Mouse (Mus musculus) lung, postnatal 4 days (tissue): ENCODE data around the gene Scn4a.

Experiments
- DNase-seq, 2 experiments: peaks; one replicate each; pipeline ENCODE4 v3.0.0; 2021

Scn4a gene

DNA sequence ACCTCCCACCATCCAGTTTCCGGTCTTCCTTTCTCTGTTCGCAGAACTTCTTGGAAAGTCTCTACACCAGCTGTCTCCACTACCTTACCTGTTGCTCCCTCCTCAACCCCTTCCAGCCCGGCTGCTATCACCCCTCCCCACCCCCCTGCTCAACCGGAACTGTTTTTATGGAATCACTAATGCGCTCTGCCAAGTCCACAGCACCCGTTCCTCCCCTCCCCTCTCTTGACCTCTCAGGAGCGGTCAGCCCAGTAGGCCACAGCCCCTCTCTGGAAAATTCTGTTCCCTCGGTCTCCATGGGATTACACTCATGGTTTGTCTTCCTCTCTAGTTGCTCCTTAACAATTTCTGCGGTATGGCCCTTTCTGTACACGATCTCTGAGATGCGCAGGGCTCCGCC lies at the start of gene Scn4a:
Scn4a (minus strand) TSS at position 101 of the 400 bp plus-strand sequence.
- no peak for DNase-seq

DNA sequence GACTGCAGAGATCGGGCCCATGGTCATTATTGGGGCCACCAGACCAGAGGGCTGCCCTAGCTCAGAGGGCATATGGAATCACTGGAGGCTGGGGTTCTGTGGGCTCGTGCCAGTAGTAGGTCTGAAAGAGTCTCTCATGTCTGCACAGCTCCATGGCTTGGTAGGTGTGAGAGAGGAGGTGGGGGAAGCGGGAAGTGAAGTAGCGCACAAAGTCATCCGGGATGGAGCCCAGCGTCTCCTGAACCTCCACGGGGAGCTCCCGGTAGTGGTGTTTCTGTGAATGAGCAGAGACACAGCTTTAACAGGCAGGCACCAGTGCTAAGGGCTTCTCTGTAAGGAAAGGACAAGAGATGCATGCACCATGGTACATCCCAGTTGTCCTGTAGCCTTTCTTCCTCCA lies 45.4 kb upstream of the Scn4a start:
- DNase-seq = no peak

DNA sequence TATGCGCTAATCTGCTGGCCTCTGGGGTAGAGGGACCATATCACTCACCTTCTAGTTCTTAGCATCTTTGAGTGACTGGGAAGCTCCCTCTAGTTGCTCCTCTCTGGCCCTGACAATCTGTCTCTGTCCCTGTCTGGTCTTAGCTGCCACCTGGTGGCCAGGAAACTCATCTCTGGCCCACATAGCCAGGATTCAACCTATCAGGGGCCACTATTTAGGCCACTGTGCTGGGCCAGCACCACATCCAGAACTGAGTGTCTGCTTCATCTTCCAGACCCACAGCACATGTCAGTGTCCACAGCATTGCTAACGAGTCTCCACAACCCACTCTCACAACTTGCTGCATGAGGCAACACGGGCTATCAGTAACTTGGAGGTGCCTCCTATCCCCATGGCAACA lies 44.6 kb upstream of the Scn4a start:
- no peak for DNase-seq

DNA sequence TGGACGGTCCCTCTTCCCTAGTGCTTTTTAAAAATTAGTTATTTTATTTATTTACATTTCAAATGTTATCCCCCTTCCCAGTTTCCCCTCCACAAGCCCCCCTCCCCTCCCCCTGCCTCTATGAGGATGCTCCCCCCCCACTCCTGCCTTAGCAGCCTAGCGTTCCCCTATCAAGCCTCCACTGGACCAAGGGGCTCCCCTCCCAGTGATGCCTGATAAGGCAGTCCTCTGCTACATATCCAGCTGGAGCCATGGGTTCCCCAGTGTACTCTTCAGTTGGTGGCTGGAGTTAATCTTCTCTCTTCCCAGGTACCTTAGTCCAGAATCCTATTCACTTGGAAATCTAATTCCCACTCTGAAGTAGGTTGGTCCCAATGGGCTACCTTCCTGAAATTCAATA lies 41.0 kb upstream of the Scn4a start:
- DNase-seq = peak in 1 of 2 experiments; percentile 9

DNA sequence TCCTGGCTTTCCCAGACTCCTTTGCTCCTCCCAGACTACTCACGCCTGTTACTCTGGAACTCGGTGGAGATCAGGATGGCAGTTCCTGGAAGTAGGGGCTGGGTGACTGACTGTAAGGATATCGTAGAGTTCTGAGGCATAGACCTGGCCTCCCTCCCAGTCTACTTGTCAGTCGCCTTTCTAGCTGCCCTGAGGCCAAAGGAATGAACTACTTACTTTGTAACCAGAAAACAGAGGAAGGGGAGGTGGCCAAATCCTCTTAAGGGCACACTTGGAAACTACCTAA lies 40.2 kb upstream of the Scn4a start:
- no peak for DNase-seq

DNA sequence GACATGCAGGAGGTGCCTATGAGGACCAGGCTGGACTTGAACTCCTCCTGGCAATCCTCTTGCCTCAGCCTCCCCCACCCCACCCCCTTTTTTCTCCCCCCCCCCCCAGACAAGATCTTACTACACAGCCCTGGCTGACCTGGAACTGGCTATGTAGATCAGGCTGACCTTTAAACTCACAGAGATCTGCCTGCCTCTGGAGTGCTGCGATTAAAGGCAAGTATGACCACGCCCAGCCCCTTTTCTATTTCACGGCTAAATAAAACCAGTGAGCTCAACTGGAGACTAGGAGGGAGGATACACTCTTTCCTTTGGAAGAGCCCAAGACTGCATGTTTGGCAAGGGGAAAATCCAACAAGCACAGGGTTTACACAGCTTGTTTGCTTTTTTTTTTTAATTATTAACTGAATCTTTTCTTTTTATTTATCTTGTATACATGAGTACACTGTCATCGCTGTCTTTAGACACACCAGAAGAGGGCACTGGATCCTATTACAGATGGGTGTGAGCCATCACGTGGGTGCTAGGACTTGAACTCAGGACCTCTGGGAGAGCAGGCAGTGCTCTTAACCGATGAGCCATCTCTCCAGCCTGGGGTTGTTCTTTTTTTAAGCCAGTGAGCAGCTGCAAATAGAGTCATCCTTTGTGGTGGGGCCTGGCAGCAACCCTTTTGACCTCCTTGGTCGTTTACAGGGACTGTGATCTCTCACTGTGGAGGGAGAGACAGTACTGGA lies 39.7 kb upstream of the Scn4a start:
- peak in 1 of 2 experiments; percentile 9 for DNase-seq

DNA sequence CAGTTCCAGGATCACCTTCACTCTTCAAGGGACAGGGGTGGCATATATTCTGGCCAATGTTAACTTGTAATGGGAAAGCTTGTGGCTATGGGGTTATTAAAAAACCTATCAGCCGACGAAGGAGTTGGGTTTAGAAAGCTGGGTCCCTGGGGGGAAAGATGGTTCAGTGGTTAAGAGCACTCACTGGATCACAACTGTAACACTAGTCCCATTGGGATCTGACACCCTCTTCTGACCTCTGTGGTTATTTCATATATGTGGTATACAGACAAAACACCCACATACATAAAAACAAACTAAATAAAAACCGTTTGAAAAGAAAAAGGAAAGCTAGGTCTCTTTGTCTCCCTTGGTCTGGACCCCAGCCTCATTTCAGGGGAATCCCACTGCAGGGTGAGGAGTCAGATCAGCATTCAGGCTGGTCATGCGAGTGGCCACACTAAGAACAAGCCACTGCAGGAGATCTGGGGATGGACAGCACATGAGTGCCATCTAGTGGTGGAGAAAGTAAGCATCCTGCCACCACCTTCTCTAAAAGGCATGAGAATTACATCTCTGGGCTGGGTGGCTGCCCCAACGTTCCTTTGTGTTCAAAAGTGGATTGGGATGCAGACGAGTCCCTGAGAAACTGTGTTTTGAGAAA lies 38.6 kb upstream of the Scn4a start:
- DNase-seq = peak; percentile 57 to 81

DNA sequence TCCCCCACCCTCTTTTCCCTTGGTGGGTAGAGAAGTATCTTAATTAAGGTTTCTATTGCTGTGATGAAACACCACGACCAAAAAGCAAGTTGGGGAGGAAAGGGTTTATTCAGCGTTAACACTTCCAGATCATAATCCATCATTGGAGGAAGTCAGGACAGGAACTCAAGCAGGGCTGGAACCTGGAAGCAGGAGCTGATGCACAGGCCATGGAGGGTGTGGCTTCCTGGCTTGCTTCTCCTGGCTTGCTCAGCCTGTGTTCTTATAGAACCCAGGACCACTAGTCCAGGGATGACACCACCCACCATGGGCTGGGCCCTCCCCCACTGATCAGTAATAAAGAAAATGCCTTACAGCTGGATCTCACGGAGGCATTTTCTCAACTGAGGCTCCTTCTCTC lies 37.7 kb upstream of the Scn4a start:
- DNase-seq = peak; percentile 51 to 69

DNA sequence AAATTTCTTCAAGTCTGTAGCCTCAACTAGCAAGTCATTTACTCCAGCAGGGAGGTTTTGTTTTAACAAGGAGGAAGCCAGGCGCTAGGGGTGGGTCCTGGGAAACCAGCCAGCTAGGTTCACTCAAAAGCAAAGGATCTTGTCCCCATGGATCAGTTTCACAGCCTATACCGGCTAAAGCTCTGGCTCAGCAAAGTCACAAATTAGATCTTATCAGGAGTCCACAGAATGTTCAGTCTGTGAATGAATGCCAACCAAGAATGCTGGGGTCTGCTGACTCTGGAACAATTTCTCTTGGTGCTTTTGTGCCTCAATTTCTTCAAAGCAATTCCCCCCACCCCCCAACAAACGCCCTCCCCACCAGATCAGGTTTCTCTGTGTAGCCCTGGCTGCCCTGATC lies 36.5 kb upstream of the Scn4a start:
- DNase-seq = peak; percentile 43 to 55

DNA sequence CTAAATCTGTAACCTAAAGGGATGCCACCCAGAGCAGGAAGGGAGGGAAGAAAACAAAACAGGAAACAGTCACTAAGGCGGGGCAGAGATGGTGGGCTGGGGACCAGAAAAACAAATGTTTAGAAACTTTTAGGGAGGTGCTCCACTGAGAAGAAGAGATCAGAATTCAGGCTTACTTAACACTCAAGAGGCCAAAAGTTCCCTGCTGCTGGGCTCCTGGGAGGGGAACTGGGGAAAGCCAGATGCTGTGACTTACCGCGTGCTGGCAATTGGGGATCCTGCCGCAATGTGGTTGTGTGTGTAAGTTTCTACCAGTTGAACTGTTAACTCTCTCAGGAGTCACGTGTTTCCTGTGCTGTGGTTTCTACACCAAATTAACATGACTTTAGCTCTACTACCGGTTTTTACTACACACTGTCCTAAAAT lies 34.7 kb upstream of the Scn4a start, which contains the start of gene Icam2:
Icam2 (minus strand) TSS at position 285 of the 426 bp plus-strand sequence.
- DNase-seq = peak; percentile 41 to 52

DNA sequence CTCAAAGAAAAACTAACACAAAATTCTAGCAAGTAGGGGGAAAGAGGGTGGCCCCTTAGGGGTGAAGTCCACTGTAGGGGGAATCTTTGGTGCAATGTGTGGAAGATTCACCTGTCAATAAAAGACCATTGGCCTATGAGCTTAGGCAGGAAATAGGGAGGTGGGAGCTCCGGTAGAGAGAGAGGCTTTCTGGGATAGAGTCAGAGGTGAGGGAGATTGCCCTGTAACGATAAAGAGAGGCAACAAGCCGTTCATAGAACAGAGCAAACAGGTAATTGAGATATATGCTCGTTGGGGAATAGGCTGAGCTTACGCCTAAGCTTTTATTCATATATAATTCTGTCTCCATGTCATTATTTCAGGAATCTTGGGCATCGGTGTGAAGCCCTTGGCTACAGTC lies 33.9 kb upstream of the Scn4a start:
- DNase-seq = peak in 1 of 2 experiments; percentile 4

DNA sequence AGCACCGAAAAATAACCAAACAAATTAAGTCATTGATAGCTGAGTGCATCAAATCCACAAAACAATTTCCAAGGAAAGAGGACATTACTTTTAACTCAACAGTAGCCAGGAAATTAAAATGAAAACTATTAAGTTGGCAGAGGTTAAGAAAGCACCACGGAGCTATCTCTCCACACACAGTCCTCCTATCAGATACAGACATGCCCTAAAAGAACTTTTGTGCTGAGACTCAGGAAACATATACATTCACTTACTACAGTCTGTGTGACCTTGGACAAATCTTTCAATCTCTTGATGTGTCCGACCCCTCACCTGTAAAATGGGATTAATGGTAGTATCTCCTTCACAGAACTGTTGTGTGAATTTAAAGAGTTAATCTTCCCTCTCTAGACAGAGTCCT lies 33.3 kb upstream of the Scn4a start:
- DNase-seq = no peak

DNA sequence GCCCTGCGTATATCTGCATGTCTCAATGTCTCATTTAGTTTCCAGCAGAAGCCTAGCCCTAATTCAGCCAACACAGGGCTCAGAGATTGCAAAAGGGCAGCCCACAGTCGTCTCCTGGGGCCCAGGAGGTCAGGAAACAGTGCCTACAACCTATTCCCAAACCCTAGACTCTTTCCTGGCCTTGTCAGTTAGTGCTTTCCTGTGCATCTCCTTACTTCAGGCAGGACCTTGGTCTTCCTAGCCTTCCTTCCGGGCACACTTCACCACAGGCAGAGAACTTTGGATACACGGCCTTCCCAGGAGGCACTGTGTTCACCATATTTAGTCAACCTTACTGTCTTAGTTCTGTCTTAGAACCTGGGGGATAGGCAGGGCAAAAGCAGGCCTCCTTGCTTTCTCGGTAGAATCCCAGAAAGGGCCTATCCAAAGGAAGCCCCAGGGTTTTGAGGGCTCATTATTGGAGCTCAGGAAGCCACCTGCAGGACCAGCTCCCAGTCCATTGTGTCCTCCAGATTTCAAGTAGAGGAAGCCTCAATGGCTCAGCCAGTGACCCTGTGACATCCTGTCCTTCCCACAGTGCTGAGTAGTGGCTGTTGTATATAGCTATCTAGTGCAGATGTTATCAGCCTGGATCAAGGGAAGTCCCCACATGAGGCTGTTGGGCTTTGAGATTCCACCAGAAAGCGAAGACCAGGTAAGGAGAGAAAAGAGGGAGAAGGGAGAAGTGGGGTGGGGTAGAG lies 30.1 kb upstream of the Scn4a start:
- no peak for DNase-seq

DNA sequence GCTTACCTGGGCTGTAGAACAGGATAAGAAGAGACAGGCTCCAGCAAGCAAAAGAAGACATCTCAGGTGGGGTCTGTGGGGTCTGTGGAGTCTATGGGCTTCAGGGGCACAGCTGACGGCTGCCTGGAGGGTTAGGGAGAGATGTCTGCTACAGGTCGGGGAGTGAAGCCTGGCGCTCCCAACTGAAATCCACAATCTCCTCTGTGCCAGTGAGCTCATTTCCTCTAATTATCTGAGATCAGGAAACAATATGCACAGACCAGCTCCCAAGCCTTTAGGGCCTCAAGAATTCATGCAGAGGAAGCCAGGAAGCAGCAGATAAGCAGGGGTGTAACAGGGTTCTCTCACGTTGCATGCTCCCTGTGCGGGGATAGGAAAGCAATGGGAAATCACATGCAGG lies 29.3 kb upstream of the Scn4a start:
- peak; percentile 50 to 72 for DNase-seq

DNA sequence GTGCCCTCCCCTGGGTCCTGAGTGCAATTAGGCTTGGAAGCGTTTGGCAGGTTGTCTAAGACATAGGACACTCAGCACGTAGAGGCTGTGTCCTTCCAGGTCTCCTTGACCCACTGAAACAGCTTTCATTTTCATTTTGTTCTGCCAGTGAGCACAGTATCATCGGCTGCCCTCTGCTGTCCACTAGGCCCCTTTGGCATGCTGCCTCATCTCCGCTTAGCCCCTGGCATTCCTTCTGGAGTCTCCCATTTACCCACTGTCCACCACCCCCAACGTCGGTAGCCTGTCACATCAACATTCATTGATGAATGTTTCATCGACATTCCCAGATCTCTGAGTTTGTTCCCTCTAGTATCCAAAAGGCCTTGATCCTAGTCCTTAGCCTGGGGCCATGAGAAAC lies 28.8 kb upstream of the Scn4a start:
- peak; percentile 65 to 66 for DNase-seq

DNA sequence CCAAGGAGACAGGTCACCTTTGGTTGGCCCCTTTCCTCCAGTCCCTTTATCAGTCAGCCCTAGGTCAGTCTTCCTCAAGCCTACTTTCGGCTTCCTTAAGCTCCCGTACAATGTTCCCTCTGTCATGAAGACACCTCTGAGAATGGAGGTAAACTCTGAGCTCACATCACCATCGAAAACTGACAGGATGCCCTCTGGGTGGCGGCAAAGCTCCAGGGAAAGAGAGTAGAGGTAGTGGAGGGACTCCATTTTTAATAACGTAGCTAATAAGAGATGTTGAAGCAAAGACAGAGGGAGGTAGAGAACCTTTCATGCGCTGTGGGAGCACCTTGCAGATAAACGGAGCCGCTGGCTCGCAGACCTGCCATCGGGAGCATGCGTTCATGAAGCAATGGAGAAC lies 27.9 kb upstream of the Scn4a start:
- DNase-seq = no peak

DNA sequence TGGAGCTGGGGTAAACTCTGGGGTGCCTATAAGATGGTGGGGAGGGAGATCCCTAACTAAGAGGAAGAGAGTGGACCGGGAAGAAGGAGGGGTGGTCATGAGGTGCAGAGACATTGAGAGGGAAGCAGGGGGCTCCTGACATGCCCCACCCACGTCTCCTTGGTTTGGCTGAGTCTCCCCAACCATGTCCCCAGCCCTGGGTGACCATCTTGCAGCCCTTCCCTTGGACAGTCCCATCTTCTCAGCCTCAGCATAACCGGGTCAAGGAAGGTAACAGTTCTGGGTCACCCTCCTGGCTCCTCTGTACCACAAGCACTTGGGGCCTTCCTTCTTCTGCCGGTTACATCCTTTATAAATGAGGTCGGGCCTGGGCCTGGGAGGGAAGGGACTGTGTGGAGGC lies 21.9 kb upstream of the Scn4a start:
- no peak for DNase-seq

DNA sequence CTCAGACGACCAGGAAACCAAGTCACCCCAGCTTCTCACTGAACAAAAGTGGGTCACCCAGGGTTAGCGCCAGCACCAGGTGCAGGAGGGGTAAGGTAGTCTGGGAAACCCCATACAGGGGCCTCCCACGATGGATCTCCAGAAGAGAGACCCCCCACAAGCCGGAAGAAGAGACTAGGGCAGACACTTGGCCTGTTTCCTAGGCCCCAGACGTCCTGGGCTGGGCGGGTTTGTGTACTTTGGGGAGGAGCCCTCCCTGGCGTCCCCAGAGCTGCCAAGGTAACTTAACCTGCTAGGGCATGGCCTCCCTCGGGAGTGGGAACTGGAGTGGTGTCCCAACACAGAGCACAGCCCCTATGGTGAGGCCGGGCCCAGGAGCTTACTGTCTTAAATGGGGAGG lies 21.5 kb upstream of the Scn4a start:
- DNase-seq = peak; percentile 48 to 62

DNA sequence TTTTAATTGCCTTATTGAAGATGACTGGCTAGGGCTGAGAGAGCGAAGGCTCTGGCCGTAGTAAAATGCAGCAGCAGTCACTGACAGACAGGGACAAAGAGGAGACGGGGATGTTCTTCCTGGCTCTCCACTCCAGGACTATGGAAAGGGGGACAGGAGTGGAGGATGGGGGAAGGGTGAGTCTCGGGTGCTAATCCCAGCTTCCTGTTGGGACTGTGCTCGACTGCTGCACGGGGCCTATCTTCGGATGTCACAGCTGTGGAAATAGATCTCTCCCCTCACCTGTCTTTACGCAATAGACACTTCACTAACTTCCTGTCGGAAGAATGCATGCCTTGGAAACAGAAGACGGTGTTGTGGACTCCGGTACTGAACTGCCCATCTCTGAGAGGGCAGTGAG lies 20.9 kb upstream of the Scn4a start:
- DNase-seq = no peak

DNA sequence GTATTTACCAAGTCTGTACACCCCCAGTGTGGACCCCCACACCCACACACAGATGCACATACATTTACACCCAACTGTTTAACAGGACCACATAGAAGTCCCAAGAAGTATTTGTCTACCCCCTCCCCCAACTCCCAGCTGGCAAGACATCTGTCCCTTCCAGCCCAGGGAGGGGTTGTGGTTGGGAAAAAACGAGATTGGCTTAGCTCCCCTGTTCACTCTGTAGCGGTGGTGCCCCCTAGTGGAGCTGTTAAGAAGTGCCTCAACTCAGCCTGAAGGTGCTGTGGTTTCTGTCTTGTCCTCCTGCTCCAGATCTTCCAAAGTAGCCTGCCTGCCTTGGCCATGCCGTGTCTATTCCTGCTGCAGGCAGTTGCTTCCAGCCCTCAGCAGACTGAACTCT lies 13.2 kb upstream of the Scn4a start:
- DNase-seq = peak; percentile 82 to 88

DNA sequence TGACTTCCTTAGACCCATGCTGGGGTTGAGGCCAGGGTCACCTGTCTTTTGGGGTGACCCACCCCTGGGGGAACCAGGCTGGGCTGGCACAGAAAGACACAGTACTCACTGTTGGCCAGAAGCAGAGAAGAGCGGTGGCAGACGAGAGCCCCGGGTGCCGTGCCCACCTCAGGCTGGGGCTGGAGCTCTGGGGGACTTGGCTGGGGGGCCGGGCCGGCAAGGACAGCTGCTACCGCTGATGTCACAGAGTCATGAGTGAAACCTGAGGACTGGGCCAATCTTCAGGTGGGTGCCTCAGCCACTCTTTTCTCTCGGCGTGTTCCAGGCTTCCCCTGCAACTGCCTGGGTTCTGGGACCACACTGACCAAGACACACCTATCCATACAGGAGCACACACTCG lies 12.3 kb upstream of the Scn4a start, which contains the start of gene Prr29:
Prr29 (plus strand) TSS at position 107 of the 400 bp plus-strand sequence.
- DNase-seq = no peak

DNA sequence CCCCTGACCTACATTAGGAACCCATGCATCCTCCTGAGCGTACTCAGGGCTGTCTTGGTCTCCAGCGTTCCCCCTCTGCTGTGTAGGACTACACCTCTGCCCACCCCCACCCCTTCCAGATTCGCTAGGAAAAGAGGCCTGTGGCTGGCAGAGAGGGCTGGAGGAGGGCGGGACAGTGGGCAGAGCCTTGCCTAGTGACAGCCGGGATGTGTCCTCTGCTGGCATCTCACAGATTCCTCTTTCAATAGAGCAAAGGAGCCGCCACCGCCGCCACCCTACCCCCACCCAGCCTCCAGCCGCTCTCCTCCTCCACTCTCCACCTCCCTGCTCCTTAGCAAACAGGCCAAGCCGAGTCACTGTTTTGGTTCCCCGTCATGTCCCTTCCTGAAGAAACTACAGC lies 11.6 kb upstream of the Scn4a start:
- DNase-seq = peak; percentile 62 to 82

DNA sequence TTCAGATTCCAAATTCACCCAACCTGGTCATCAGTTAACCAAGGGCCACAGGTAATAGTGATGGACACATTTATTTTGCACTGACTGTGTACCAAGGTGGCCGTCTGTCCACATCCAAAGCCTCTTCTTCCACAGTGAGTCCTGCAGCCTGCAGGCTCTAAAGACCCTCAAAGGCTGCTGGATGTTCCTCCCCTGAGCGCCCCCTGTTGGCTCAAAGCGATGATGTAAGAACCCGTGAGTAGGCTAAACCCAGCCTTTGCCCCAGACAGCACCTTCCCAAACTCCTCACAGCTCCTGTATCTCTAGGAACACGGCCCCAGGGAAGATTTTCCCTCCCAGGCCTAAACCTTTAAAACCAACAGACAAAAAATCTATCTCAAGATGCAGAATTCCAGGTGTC lies 6.3 kb upstream of the Scn4a start:
- DNase-seq = no peak
